In genomic region chr10:76345540-76345902, GRCm38 (mm10) we compare ENCODE assay signal across 8 mouse cellular contexts. TPM values are rescaled to one million over a fixed set of nuclear protein-coding genes. Genes with fewer than 3 reads are reported as not detected.
DNase-seq lines count a peak whose midpoint lies in the region; ATAC-seq and TF ChIP-seq lines count a peak whose summit lies in the region.

No protein-coding gene starts in this region.

- H3K9ac ChIP-seq in heart, postnatal 0 days (replicated peaks; ENCODE audit: low read depth, low read length), result peak overlapping the region; percentile 92

- H3K4me2 ChIP-seq in heart, postnatal 0 days (ENCODE audit: low read depth, low read length), result peak overlapping the region; percentile 85

- DNase-seq in heart, postnatal 0 days (ENCODE audit: low spot score), result no peak
- no peak for DNase-seq in heart, postnatal 4 days
- no peak for DNase-seq in midbrain, embryonic 10.5 days (ENCODE audit: low spot score)
- no peak for DNase-seq in left cerebral cortex, postnatal 14 days (ENCODE audit: low spot score in 2 of 2)
- no peak for DNase-seq in thymus, postnatal 14 days
- no peak for DNase-seq in thymus, postnatal 0 days (ENCODE audit: low spot score)

- no peak for TF ChIP-seq CTCF in heart, postnatal 0 days (IDR thresholded peaks at IDR 0.05; ENCODE audit: low read depth)

- peak overlapping the region; percentile 92 for H3K27ac ChIP-seq in heart, postnatal 0 days (ENCODE audit: low read depth)
- H3K27ac ChIP-seq in midbrain, embryonic 10.5 days (replicated peaks), result peak overlapping the region; percentile 94

- no peaks in the 10 kb centered on the region for H3K27me3 ChIP-seq in heart, postnatal 0 days (ENCODE audit: control insufficient read depth, insufficient read depth, low read length)
- H3K27me3 ChIP-seq in midbrain, embryonic 10.5 days (ENCODE audit: low read depth, poor library complexity, severe bottlenecking), result peaks cover 6% of the 10 kb centered on the region; the same call in 1 of the 2 replicates

- peaks cover 15% of the 10 kb centered on the region for H3K4me1 ChIP-seq in heart, postnatal 0 days (ENCODE audit: control insufficient read depth, insufficient read depth)
- peaks cover 25% of the 10 kb centered on the region for H3K4me1 ChIP-seq in midbrain, embryonic 10.5 days

- intact Hi-C loops in left cerebral cortex, postnatal 14 days (cut with DNase I), result no loop called here

- H3K4me3 ChIP-seq in heart, postnatal 0 days (ENCODE audit: low read depth, low read length), result peak overlapping the region; percentile 97
- peak overlapping the region; percentile 85 for H3K4me3 ChIP-seq in midbrain, embryonic 10.5 days

- peak; percentile 27; the same call in 1 of the 2 replicates for ATAC-seq in heart, postnatal 0 days (ENCODE audit: insufficient read depth, low read depth)
- peak; percentile 19 for ATAC-seq in activated CD4-positive, CD25-positive, alpha-beta regulatory T cell, adult 4 months
- peak; percentile 5 to 9; a peak in 1 of 4 replicates for ATAC-seq in hematopoietic stem cell, adult 5-6 weeks (replicated peaks in 1 of 2; ENCODE audit: insufficient read depth in 1 of 2, low FRiP score in 2 of 2, low TSS enrichment in 1 of 2, low read depth in 1 of 2, poor library complexity in 2 of 2, severe bottlenecking in 2 of 2)

- no peak for TF ChIP-seq EP300 in heart, postnatal 0 days (IDR thresholded peaks at IDR 0.05; ENCODE audit: low read depth)

- H3K36me3 ChIP-seq in heart, postnatal 0 days (replicated peaks; ENCODE audit: control insufficient read depth, insufficient read depth, low read length), result peaks cover 15% of the 10 kb centered on the region
- peaks cover 17% of the 10 kb centered on the region for H3K36me3 ChIP-seq in midbrain, embryonic 10.5 days

- WGBS in heart, postnatal 0 days, result 3% methylated on average over 12 of the region's 12 CpGs
- WGBS in midbrain, embryonic 10.5 days, result 8% methylated on average over 11 of the region's 12 CpGs

- H3K9me3 ChIP-seq in heart, postnatal 0 days (replicated peaks; ENCODE audit: control insufficient read depth, low read length), result no peaks in the 10 kb centered on the region
- no peaks in the 10 kb centered on the region for H3K9me3 ChIP-seq in midbrain, embryonic 10.5 days (replicated peaks)

RNA-seq across cellular contexts. Expression of gene Dip2a, which starts 0.4 kb away (rescaled TPM):
- total RNA-seq in heart, postnatal 0 days (2014; rRNA removed; ENCODE audit: low replicate concordance), result 23.8 and 47.4 TPM in 2 replicates
- polyA plus RNA-seq in heart, postnatal 0 days (2015; fragmentation: Nextera tagmentation; extraction: Ambion mirVana), result 4.3 and 5.7 TPM in 2 replicates
- total RNA-seq in heart, postnatal 4 days (2021), result 10 to 100 TPM; 28.4 to 31.6 TPM
- 1 to 10 TPM; 1.3 to 1.8 TPM for polyA plus RNA-seq in activated CD4-positive, CD25-positive, alpha-beta regulatory T cell, adult 4 months (2017; shearing (Covaris generic))
- 6.0 and 8.5 TPM in 2 replicates for total RNA-seq in hematopoietic stem cell, adult 5-6 weeks (2017)
- 5.6 and 6.4 TPM in 2 replicates for polyA plus RNA-seq in midbrain, embryonic 10.5 days (2016; fragmentation: Nextera tagmentation; extraction: Ambion mirVana)
- total RNA-seq in left cerebral cortex, postnatal 14 days (2021), result 10 to 100 TPM; 55.7 to 56.4 TPM
- polyA plus RNA-seq in thymus, postnatal 0 days (2015; fragmentation: Nextera tagmentation; extraction: Ambion mirVana), result 1.6 and 2.2 TPM in 2 replicates
